Mouse (Mus musculus): Measurements from ENCODE around the gene Unk. TPM values are rescaled to one million over a fixed set of nuclear protein-coding genes. Genes with fewer than 3 reads are reported as not detected.
A peak's percentile ranks its signal among the peaks of the same experiment; 100 is the strongest.
"Not testable (repeated sequence)": the region's sequence is repeated elsewhere in the genome, so short reads cannot be mapped to it uniquely, and the experiment has no call there.

Gene Unk
- polyA plus RNA-seq, 2 experiments from 2014 or later = 10.4 to 12.3 TPM

DNA sequence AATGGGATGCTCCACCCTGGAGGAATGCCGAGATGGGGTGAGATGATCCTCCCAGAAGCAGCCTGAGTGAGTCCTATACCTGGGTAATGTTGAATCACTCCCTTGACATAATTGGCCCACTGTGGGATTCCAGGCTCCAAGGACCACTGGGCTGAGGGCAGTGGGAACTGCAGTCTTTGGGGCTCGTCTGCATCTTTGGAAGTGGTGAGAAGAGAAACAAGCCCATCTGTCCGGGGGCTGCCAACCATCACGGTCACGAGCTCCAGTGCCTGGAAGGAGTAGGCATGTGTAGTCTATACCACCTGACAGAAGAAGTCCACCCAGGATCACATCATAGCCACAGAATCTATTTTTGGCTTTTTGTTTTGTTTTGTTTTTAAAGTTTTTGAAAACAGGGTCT lies 19.2 kb upstream of the Unk start:
- no peak for ATAC-seq

DNA sequence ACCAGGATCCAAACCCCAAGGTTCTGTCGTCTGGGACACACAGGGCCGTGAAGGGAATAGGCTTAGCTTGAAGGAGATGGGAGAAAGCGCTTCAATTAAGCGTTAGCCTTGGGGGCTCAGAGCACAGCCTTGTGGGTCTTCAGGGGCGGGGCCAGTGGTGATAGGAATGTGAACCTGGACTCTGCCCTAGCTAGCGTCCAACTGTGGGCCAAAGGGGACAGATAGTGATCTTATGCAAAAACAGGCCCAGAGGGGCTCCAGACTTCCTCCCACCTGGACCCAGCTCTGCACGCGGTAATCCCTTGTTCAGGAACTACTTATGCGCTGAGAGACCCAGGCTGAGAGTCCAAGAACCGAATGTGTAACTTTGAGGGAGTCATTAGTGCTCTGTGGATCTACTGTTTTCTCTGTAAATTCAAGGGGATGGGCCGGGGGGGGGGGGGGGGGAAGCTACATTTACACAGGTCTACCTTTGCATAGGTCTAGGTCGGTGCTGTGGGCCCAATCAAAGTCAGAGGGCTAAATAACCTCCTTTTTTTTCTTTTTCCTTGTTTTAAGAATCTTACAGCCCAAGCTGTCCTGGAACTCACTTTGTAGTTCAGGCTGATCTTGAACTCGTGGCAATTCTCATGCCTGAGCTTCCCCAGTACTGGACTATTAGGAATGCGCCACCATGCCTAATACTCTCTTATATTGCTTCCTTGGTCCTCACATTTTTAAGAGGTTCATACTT lies 18.4 kb upstream of the Unk start:
- ATAC-seq = no peak

DNA sequence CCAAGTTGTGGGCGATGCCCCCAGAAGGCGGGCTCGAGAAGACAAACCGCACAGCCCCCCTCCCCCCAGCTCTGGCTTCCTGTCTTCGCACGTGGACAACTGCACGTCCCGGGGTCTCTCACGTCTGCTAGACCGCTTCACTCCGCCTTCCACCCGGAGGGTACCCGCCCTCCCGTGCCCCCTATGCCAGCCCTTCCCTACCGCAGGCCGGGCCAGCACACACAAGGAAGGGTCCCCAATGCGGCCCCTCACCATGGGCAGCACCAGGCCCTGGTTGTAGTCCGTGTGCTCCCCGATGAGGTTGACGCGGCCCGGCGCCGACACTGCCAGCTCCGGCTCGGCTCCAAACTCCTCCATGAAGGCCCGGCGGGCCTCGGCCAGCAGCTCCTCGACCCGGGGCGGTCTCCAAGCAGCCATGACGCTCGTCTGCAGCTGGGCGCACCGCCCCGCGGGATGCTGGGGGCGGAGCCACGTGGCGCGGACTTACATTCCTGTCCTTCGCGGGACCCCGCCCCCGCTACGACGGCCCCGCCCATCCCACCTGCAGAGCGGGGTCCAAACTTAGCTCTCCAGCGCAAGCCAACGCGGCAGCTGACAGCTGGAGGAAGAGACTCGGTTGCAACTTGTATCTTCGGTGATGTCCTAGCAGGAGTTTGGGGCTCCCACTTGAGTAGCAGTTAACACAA lies 17.7 kb upstream of the Unk start, which contains the start of gene Galk1:
Galk1 (minus strand) TSS at position 458 of the 686 bp plus-strand sequence.
- peak; percentile 78 for ATAC-seq

DNA sequence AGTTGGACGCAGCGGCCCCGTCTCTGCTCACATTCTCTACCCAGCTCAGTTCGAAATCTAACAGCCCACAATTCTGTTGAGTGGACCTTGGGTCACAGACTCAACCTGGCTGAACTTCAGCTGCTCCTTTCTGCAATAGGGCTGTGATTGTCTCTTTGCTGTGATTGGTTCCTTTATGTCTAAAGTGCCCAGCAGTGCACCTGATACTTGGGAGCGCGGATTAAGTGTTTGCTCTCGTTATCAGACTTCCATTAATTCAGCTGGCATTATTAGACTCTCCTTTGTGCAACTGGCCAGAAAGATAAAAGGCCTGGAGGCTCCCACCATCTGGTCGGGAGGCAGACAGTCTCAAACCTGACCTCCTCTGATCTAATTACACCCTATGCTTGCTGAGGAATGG lies 15.3 kb upstream of the Unk start:
- ATAC-seq = no peak

DNA sequence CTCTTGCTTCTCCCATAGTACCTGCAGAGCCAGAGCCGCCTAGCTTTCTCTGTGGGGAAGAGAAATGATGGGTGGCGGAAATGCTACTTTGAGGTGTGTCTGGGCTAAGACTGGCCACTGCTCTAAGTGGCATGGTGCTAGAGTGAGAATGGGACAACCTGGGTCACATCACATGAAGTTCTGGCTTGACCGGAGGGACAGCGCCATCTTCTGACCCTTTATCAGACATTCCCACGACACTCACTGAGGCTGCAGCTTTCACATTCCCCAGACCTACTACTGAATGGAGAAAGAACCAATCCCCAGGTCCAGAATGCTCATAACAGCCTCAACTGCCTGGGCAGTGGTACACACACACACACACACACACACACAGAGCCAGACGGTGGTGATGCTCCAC lies 12.0 kb upstream of the Unk start:
- no peak for ATAC-seq

DNA sequence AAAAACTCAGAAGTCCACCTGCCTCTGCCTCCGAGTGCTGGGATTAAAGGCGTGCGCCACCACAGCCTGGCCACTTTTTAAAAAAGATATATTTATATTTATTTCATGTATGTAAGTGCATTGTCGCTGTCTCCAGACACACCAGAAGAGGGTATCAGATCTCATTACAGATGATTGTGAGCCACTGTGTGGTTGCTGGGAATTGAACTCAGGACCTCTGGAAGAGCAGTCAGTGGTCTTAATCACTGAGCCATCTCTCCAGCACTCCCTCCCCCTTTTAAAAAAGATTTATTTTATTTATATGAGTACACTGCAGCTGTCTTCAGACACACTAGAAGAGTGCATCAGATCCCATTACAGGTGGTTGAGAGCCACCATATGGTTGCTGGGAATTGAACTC lies 11.3 kb upstream of the Unk start:
- not testable (repeated sequence) for ATAC-seq

DNA sequence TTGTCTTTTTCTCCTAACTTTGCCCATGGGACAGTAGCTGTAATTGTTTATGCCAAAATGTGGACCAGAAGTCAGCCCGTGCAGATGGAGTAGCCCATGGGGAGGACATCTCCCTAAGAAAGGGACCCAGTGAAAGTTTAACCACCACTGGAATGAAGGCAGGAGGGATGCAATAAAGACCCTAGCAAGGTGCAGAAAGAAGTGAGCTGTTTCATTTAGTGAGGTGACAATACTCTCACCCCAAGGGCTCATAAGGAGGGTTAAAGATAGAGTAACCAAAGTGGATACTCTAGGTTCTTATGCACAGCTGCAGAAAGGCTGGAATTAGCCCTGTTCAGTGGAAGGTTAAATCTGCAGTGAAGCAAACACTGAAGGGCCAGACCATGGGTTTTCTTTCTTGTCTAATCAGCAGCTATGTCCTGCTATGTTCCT lies 10.7 kb upstream of the Unk start:
- ATAC-seq = no peak

DNA sequence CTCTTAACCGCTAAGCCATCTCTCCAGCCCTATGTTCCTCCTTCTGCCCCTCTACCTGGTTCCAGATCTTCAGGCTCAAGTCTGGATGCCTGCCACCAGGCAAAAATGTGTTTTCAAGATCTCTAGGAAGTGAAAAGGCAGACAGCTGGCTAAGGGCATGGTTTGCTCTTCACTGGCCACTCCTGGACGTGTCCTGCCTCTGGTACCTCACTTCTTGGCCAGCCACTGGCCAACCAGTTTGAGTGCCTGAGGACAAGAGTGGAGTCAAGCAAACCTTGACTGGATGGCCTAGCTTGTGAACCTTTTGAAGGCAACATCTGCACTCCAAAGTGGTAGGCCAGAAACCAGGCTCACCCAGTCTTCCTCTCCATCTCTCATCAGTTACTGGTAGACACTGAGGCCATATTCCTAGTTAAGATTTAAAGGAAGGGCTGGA lies 10.1 kb upstream of the Unk start:
- ATAC-seq = no peak

DNA sequence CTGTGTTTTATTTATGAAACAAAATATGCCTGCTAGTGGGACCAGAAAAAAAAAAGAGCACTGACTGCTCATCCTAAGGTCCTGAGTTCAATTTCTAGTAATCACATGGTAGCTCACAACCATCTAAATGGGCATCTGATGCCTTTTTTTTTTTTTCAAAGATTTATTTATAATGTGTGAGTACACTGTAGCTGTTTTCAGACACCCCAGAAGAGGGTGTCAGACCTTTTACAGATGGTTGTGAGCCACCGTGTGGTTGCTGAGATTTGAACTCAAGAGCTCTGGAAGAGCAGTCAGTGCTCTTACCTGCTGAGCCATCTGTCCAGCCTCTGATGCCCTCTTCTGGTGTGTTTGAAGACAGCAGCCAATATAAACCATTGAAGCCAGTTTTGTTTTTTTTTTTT lies 9.6 kb upstream of the Unk start:
- ATAC-seq = no peak

DNA sequence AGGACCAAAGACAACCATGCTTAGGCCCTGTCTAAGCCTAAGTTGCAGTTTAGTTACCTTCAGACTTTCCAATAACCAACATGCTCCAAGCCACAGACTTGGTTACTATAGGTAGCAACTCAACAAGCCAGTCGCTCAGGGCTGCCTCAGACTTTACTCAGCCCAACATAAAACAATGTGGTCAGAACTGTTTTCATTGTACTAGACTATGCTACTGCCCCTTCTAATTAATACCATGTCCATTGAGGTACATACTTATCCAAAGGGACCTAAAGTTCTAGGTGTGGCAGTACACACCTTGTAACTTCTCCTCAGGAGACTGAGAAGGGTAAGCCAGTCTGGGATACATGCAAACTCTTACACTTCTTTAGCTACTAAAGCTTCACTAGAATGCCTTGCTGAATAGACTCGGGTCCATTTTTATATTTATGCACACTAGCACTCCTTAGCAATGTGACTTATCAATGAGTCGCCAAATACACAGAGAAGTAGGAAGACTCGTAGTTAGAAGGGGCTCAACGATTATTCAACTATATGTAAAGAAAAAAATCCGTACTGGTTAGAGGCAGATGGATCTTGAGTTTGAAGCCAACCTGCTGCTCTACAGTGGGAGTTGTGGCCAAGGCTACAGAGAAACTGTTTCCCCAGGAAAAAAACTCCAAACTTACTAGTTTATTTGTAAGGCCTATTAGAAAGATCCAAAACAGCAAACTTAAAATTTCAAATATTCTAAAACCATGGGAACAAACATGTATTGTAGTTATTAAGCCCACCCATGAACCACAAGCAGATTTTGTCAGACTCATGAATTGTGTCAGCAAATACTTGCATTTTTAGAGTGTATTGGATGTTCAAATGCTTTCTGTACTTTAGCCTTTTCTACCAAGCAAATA lies 8.5 kb upstream of the Unk start:
- ATAC-seq = no peak

DNA sequence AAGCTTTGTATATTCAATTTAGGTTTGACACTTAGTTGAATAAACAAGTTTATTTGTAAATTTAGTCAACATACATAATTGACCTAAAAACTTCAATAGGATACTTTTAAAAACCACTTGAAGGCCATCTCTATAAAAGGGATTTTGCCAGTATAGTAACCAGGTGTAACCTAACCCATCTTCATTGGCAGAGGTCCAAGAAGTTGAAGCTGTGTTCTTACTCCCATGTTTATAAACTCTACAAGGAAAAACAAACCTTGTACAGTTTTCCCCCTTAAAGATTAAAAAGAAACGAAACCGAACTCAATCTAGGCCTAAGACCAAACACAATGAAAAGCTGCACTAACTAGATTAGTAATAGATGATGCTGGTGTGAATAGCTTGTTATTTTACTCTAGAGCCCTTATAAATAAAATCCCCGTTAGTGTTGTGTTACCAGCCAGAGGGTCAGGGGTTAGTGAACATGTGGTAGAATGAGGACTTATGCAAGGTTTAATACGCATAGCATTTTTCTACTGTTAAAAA lies 7.8 kb upstream of the Unk start:
- no peak for ATAC-seq

DNA sequence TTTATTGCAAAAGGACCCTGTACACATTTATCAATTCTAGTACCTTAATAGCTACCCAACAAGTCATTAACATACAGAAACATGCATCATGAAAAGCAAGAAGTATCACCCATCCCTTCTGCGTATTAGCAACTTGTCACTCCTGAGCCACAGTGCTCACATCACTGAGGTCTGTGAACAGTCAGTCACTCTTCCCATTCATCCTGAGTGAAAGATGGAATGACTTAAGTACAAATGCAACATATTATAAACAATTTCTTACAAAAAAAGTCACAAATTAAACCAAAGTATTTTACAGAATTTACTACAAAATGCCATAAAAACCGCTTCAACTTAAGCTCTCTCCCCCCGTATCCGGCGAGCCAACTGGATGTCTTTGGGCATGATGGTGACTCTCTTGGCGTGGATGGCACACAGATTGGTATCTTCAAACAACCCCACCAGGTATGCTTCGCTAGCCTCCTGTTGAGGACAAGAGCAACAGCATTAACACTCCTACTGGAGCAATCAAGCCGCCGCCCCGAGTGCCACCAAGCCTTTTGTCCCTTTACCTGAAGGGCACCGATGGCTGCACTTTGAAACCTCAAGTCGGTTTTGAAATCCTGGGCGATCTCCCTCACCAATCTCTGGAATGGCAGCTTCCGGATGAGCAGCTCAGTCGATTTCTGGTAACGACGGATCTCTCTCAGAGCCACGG lies 6.9 kb upstream of the Unk start:
- ATAC-seq = not testable (repeated sequence)

DNA sequence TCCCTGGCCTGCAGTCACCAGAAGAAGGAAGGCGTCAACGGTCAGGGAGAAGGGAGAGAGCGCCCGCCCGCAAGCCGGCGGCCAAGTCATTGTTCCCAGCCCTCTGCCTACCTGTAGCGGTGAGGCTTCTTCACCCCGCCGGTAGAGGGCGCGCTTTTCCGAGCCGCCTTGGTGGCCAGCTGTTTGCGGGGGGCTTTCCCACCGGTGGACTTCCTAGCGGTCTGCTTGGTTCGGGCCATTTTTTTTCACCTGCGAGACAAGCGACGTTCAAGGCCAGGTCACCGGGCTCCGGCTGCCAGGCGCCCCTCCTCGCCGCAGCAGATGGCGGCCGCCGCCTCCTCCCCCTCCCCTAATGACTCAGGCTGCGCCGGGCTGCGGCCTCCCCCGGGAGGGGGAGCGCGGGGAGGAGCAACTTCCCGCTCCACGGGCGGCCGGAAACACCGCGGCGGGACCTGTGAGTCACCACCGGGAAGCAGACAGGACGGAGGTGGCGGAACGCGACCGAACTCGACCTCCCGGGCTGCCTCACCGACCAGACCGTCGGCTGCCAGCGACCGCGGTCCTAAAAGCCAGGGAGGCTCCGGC lies 6.3 kb upstream of the Unk start:
- ATAC-seq = peak; percentile 52

DNA sequence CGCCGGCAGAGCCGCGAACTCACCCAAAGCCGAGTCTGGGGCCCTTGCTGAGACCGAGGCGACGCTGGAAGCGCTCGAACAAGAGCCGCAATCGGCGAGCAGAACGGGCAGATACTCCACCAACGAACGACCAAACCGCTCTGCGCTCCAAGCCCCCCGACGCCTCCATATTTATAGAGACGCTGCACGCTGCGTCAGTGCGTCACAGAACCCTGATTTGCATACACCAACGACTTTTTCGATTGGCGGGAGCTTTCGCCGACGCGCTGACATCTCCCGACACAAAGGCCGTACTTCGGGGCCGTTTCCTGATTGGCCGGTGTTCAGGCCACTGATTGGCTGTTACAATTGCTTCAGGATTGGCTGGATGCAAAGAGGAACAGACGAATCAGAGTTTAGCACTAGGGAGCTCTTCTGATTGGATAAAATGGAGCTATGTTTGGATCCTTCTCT lies 5.7 kb upstream of the Unk start:
- peak; percentile 85 for ATAC-seq

DNA sequence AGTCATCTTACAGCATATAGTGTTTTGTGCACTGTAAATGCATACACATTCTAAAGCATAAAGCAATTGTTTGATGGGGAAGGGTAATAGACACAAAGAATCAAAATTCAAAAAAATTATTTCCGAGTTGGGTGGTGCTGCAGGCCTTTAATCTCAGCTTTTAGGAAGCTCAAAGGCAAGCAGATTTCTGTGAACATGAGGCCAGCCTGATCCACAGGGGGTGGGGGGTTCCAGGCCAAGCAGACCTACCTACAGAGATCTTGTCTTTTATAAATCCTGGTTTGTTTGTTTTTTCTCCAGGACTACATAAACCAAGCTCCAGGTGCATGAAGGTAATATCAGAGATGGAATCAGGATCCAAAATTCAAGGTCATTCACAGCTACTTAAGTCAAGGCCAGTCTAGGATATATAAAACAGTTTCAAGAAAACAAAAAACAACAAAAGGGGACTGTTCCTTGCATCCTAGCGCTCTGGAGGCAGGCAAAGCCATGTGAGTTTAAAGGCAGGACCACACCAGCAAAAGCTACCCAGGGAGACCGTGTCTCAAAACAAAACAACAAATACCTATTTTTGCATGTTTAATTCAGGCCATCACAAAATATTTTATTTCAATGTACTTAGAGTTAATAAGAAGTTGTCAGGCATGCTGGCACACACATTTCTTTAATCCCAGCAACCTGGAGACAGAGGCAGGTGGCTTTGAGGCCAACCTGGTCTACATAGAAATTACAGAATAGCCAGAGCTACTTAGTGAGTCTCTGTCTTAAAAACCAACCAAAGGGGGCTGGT lies 4.9 kb upstream of the Unk start:
- ATAC-seq = no peak

DNA sequence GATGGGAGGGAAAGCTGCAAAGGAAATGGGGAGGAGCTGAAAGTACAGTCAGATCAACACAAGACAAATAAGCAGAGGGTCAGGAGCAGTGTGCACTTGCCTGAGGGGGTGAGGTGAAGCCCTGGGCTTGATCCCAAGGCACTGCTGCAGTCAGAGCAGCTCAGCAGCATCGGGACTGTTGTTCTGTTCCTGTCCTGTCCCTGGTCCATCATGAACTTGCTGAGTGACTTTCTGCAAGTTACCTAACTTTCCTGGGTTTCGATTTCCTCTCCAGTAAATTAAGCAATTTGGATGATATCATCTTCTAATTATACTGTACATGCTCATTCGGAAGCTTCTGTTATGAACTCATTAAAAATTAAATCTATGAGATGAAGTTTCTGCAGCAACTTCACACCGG lies 2.4 kb upstream of the Unk start, which contains the start of gene H3f3b:
H3f3b (minus strand) TSS at position 207 of the 400 bp plus-strand sequence.
- ATAC-seq = no peak

DNA sequence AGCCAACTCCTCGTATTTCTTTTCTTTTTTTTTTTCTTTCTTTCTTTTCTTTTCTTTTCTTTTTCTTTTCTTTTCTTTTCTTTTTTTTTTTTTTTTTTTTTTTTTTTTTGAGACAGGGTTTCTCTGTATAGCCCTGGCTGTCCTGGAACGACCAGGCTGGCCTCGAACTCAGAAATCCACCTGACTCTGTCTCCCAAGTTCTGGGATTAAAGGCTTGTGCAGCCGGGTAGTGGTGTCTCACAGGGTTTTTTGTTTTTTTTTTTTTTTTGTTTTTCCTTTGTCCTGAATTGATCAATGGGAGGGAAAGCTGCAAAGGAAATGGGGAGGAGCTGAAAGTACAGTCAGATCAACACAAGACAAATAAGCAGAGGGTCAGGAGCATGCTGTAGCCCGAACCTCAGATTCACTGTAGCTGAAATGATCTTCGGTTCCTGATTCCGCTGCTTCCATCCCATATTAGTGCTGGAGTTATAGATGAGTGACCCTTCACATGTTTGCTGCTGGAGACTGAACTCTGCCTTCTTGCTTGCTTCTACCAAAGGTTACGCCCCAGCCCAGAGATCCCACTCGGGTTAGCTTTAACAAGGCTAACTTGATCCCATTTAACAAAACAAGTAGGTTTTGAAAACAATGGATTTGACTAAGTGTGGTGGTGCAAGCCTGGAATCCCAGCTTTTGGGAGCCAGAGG lies 1.8 kb upstream of the Unk start:
- no peak for ATAC-seq

DNA sequence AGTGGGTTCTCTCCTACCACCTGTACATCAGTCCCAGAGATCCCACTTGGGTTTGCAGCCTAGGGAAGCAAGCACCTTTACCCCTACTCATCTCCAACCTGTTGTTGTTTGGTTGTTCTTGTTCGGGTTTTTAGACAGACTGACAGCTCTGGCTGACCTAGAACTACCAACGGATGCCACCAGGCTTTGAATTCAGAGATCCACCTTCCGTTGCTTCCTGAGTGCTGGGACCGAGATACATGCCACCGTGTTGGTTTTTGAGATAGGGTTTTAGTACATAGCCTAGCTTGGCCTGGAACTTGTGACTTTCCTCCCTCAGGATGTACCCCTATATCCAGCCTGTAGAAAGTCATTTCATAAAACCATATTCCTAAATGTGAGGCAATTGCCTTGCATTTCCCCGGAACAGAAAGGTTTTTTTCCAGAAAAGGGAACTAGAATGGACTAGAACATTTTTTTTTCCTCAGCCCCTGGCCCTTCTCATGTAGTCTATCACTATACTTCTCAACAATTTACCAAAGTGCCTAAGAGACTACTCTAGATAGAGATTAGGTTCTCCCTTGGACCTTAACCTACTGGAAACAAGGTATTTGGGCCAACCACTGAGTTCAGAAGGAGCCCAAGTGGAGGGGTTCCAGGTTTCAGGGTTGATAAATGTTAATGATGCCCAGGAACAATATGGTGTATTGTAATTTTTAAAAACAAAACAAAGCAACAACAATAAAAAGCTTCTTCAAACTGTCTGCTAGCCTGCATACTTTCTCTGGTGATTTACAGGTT lies 846 bp upstream of the Unk start:
- no peak for ATAC-seq

All from activated CD4-positive, CD25-positive, alpha-beta regulatory T cell, adult 4 months (primary cell).